ENCODE assay signal across 14 mouse cellular contexts in the genomic region with DNA sequence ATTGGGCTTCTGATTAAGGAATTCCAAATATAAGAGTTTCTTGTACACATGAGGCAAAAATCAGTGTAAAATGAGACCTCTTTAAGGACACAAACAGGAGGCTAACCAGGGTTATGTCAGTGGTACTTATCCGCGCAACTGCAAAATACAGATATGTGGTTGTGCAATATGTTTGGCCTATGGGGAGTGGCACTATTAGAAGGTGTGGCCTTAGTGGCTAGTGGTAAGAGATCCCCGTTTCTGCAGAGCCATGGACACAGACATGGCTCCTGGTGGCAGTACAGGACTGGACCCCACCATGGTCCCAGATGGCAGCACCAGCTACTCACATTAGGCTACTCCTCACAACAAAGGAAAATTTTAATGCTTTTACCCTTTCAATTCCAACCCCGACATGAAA. TPM values are rescaled to one million over a fixed set of nuclear protein-coding genes. Genes with fewer than 3 reads are reported as not detected.
DNase-seq lines count a peak whose midpoint lies in the region; ATAC-seq and TF ChIP-seq lines count a peak whose summit lies in the region.
"Had no signal": no experiment of that assay in that cellular context is flagged by ENCODE, and none has a peak within 500 bp of the region (broad histone marks: within the 10 kb centered on the region; RNA-seq: fewer than 3 reads in every experiment).

No protein-coding gene starts in this region.

- no peaks in the 10 kb centered on the region for H3K9me3 ChIP-seq in forebrain, embryonic 12.5 days
- H3K9me3 ChIP-seq in forebrain, embryonic 14.5 days (replicated peaks; ENCODE audit: control insufficient read depth, low read length): no peaks in the 10 kb centered on the region
- H3K9me3 ChIP-seq in intestine, postnatal 0 days (ENCODE audit: control insufficient read depth): no peaks in the 10 kb centered on the region
- H3K9me3 ChIP-seq in stomach, embryonic 14.5 days (ENCODE audit: control insufficient read depth, low read depth, low read length): no peaks in the 10 kb centered on the region
- H3K9me3 ChIP-seq: limb, embryonic 13.5 days had no signal

- no peak for DNase-seq in forebrain, embryonic 14.5 days (ENCODE audit: low spot score)
- DNase-seq in lung, postnatal 25 days (ENCODE audit: low spot score): peak; percentile 27
- no peak for DNase-seq in lung, postnatal 4 days
- no peak for DNase-seq in frontal cortex, postnatal 14 days (ENCODE audit: low spot score in 2 of 2)
- no peak for DNase-seq in urinary bladder, postnatal 14 days (ENCODE audit: low spot score)
- DNase-seq: heart, adult 2 months; kidney, adult 11 months had no signal

- WGBS in forebrain, embryonic 12.5 days: 91% methylated on average over 4 of the region's 4 CpGs
- WGBS in forebrain, embryonic 14.5 days: 90% methylated on average over 4 of the region's 4 CpGs
- WGBS in intestine, postnatal 0 days: 50% methylated on average over 4 of the region's 4 CpGs
- WGBS in stomach, embryonic 14.5 days: 85% methylated on average over 4 of the region's 4 CpGs

- H3K27ac ChIP-seq in forebrain, embryonic 12.5 days: no peak overlapping the region
- H3K27ac ChIP-seq in forebrain, embryonic 14.5 days (ENCODE audit: low read depth, low read length): no peak overlapping the region
- H3K27ac ChIP-seq in intestine, postnatal 0 days (ENCODE audit: low read depth, low read length): no peak overlapping the region
- no peak overlapping the region for H3K27ac ChIP-seq in stomach, embryonic 14.5 days (ENCODE audit: low read length)
- H3K27ac ChIP-seq: gastrocnemius, adult 2 months; heart, adult 2 months; limb, embryonic 13.5 days had no signal

- no peaks in the 10 kb centered on the region for H3K36me3 ChIP-seq in forebrain, embryonic 12.5 days (replicated peaks)
- H3K36me3 ChIP-seq in forebrain, embryonic 14.5 days (ENCODE audit: control insufficient read depth, insufficient read depth, low read length): no peaks in the 10 kb centered on the region
- no peaks in the 10 kb centered on the region for H3K36me3 ChIP-seq in intestine, postnatal 0 days (ENCODE audit: control insufficient read depth, insufficient read depth)
- no peaks in the 10 kb centered on the region for H3K36me3 ChIP-seq in stomach, embryonic 14.5 days (ENCODE audit: control insufficient read depth, insufficient read depth, low read length)
- H3K36me3 ChIP-seq: limb, embryonic 13.5 days had no signal

- no peak overlapping the region for H3K4me2 ChIP-seq in forebrain, embryonic 12.5 days
- no peak overlapping the region for H3K4me2 ChIP-seq in forebrain, embryonic 14.5 days (ENCODE audit: low read length)
- H3K4me2 ChIP-seq in intestine, postnatal 0 days (replicated peaks; ENCODE audit: low read depth): no peak overlapping the region
- no peak overlapping the region for H3K4me2 ChIP-seq in stomach, embryonic 14.5 days (replicated peaks; ENCODE audit: low read depth, low read length)
- H3K4me2 ChIP-seq: limb, embryonic 13.5 days had no signal

- TF ChIP-seq CTCF in intestine, postnatal 0 days (IDR thresholded peaks at IDR 0.05; ENCODE audit: low read depth): no peak

- 0 out of 2 replicates have a peak, but pooled peaks cover 4% of the 10 kb centered on the region for H3K4me1 ChIP-seq in forebrain, embryonic 12.5 days
- H3K4me1 ChIP-seq in forebrain, embryonic 14.5 days (ENCODE audit: control insufficient read depth, insufficient read depth, low read length): no peaks in the 10 kb centered on the region
- H3K4me1 ChIP-seq in intestine, postnatal 0 days (replicated peaks; ENCODE audit: control insufficient read depth, insufficient read depth, low read length): no peaks in the 10 kb centered on the region
- H3K4me1 ChIP-seq in stomach, embryonic 14.5 days (ENCODE audit: control insufficient read depth, insufficient read depth, low read length): no peaks in the 10 kb centered on the region
- H3K4me1 ChIP-seq: limb, embryonic 13.5 days had no signal

- 0 out of 2 replicates have a peak, but pooled peaks have one; percentile 42 for ATAC-seq in forebrain, embryonic 12.5 days (ENCODE audit: low FRiP score)
- ATAC-seq in forebrain, embryonic 14.5 days: no peak
- ATAC-seq in intestine, postnatal 0 days: 0 out of 2 replicates have a peak, but pooled peaks have one; percentile 38
- ATAC-seq in stomach, embryonic 14.5 days (ENCODE audit: insufficient number of reproducible peaks, insufficient read depth, low FRiP score, low read depth): 0 out of 2 replicates have a peak, but pooled peaks have one; percentile 18

- H3K9ac ChIP-seq in forebrain, embryonic 12.5 days: no peak overlapping the region
- H3K9ac ChIP-seq in forebrain, embryonic 14.5 days (ENCODE audit: low read length): no peak overlapping the region
- H3K9ac ChIP-seq in intestine, postnatal 0 days (ENCODE audit: low read depth, low read length): no peak overlapping the region
- no peak overlapping the region for H3K9ac ChIP-seq in stomach, embryonic 14.5 days (replicated peaks; ENCODE audit: low read depth, low read length)
- H3K9ac ChIP-seq: limb, embryonic 13.5 days had no signal

- no peaks in the 10 kb centered on the region for H3K27me3 ChIP-seq in forebrain, embryonic 12.5 days
- H3K27me3 ChIP-seq in forebrain, embryonic 14.5 days (replicated peaks; ENCODE audit: control insufficient read depth, insufficient read depth, low read length): 0 out of 2 replicates have a peak, but pooled peaks cover 4% of the 10 kb centered on the region
- H3K27me3 ChIP-seq in intestine, postnatal 0 days (replicated peaks; ENCODE audit: control insufficient read depth, insufficient read depth, low read length): no peaks in the 10 kb centered on the region
- no peaks in the 10 kb centered on the region for H3K27me3 ChIP-seq in stomach, embryonic 14.5 days (ENCODE audit: control insufficient read depth, insufficient read depth, low read length)

- H3K4me3 ChIP-seq in forebrain, embryonic 12.5 days (replicated peaks): no peak overlapping the region
- H3K4me3 ChIP-seq in forebrain, embryonic 14.5 days (ENCODE audit: low read depth, low read length): no peak overlapping the region
- H3K4me3 ChIP-seq in intestine, postnatal 0 days (ENCODE audit: low read depth, low read length): no peak overlapping the region
- no peak overlapping the region for H3K4me3 ChIP-seq in stomach, embryonic 14.5 days (ENCODE audit: low read depth, low read length)
- H3K4me3 ChIP-seq: gastrocnemius, adult 2 months; heart, adult 2 months; limb, embryonic 13.5 days had no signal

RNA-seq across cellular contexts. Expression of a gene that starts 16.1 kb away (rescaled TPM):
- not detected in 2 replicates for polyA plus RNA-seq in forebrain, embryonic 12.5 days (2016; fragmentation: Nextera tagmentation; extraction: Ambion mirVana)
- not detected in 2 replicates for polyA plus RNA-seq in forebrain, embryonic 14.5 days (2014; fragmentation: Nextera tagmentation; extraction: Ambion mirVana)
- polyA plus RNA-seq in intestine, postnatal 0 days (2015; fragmentation: Nextera tagmentation; extraction: Ambion mirVana): not detected in 2 replicates
- polyA plus RNA-seq in stomach, embryonic 14.5 days (2014; fragmentation: Nextera tagmentation; extraction: Ambion mirVana): not detected in 2 replicates
- polyA plus RNA-seq: heart, adult 2 months; heart, postnatal 0 days; limb, embryonic 13.5 days; lung, embryonic 16.5 days had no signal

RNA-seq across cellular contexts. Expression of a gene that starts 19.7 kb away (rescaled TPM):
- 32.0 and 36.4 TPM in 2 replicates for polyA plus RNA-seq in forebrain, embryonic 12.5 days (2016; fragmentation: Nextera tagmentation; extraction: Ambion mirVana)
- 16.4 and 17.6 TPM in 2 replicates for polyA plus RNA-seq in forebrain, embryonic 14.5 days (2014; fragmentation: Nextera tagmentation; extraction: Ambion mirVana)
- polyA plus RNA-seq in intestine, postnatal 0 days (2015; fragmentation: Nextera tagmentation; extraction: Ambion mirVana): 14.6 and 15.1 TPM in 2 replicates
- polyA plus RNA-seq in stomach, embryonic 14.5 days (2014; fragmentation: Nextera tagmentation; extraction: Ambion mirVana): 21.4 and 24.6 TPM in 2 replicates
